Comparison of ENCODE assay signal across 7 mouse cellular contexts in the genomic region with DNA sequence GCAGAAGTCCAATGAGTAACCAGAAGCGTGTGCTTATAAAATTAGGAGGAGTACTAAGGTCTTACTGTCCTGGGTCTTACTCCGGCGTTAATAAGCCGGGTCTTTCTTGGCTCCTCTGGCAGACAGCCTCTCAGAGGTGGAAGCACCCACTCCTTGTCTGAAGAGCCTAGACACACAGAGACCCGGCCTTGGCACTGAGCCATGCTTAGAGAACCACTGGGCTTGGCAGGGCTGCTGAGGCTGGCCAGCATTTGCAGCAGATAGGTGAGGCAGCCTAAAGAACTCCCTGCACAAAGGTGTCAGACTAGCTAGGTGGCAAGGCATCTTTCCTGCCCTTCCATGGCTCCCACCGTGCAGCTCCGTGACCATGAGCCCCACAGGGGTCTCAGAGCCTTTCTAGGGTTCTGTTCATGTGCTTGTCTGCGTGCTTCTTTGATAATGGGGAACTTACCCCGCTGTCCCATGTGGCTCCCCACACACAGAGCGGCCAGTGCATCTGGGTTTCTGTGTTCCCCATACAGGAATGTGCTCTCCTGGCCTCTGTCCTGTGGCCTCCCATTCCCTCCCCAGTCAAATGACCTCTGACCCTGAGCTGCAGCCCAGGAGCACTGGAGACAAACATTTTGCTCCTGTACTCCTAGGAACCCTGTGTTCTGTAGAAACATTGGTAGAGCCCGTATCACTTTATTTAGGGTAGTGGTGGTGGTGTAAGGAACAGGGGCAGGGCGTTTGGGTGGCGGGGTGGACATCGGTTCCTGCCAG. TPM values are rescaled to one million over a fixed set of nuclear protein-coding genes. Genes with fewer than 3 reads are reported as not detected.
DNase-seq lines count a peak whose midpoint lies in the region; ATAC-seq and TF ChIP-seq lines count a peak whose summit lies in the region.

No protein-coding gene starts in this region.

- H3K9me3 ChIP-seq in embryonic facial prominence, embryonic 13.5 days, result no peaks in the 10 kb centered on the region
- no peaks in the 10 kb centered on the region for H3K9me3 ChIP-seq in intestine, postnatal 0 days (ENCODE audit: control insufficient read depth)
- no peaks in the 10 kb centered on the region for H3K9me3 ChIP-seq in lung, embryonic 15.5 days

- ATAC-seq in embryonic facial prominence, embryonic 13.5 days (ENCODE audit: insufficient number of reproducible peaks, insufficient read depth, low FRiP score, low TSS enrichment, low read depth), result no peak
- ATAC-seq in intestine, postnatal 0 days, result no peak
- ATAC-seq in lung, embryonic 15.5 days (ENCODE audit: borderline replicate concordance, extremely low read depth, low FRiP score, low TSS enrichment), result peak; percentile 55

- no peak overlapping the region for H3K9ac ChIP-seq in embryonic facial prominence, embryonic 13.5 days
- H3K9ac ChIP-seq in intestine, postnatal 0 days (ENCODE audit: low read depth, low read length), result no peak overlapping the region
- no peak overlapping the region for H3K9ac ChIP-seq in lung, embryonic 15.5 days

- H3K27ac ChIP-seq in embryonic facial prominence, embryonic 13.5 days, result peak overlapping the region; percentile 74
- H3K27ac ChIP-seq in intestine, postnatal 0 days (ENCODE audit: low read depth, low read length), result peak overlapping the region; percentile 55; the same call in 1 of the 2 replicates
- H3K27ac ChIP-seq in lung, embryonic 15.5 days, result peak overlapping the region; percentile 96

- H3K27me3 ChIP-seq in embryonic facial prominence, embryonic 13.5 days, result no peaks in the 10 kb centered on the region
- H3K27me3 ChIP-seq in intestine, postnatal 0 days (replicated peaks; ENCODE audit: control insufficient read depth, insufficient read depth, low read length), result no peaks in the 10 kb centered on the region
- H3K27me3 ChIP-seq in lung, embryonic 15.5 days, result no peaks in the 10 kb centered on the region

- peaks cover 66% of the 10 kb centered on the region for H3K4me1 ChIP-seq in embryonic facial prominence, embryonic 13.5 days
- H3K4me1 ChIP-seq in intestine, postnatal 0 days (replicated peaks; ENCODE audit: control insufficient read depth, insufficient read depth, low read length), result peaks cover 20% of the 10 kb centered on the region
- H3K4me1 ChIP-seq in lung, embryonic 15.5 days, result peaks cover 88% of the 10 kb centered on the region

- peak; percentile 48 for DNase-seq in Muller cell, postnatal 12 days (ENCODE audit: inconsistent ontology term)
- DNase-seq in thymus, postnatal 0 days (ENCODE audit: low spot score), result no peak
- DNase-seq in layer of hippocampus, adult 9-11 months, result no peak
- DNase-seq in embryo, embryonic 11 days, result no peak

- H3K36me3 ChIP-seq in embryonic facial prominence, embryonic 13.5 days, result no peaks in the 10 kb centered on the region
- H3K36me3 ChIP-seq in intestine, postnatal 0 days (ENCODE audit: control insufficient read depth, insufficient read depth), result peaks cover 13% of the 10 kb centered on the region
- no peaks in the 10 kb centered on the region for H3K36me3 ChIP-seq in lung, embryonic 15.5 days

- no peak overlapping the region for H3K4me2 ChIP-seq in embryonic facial prominence, embryonic 13.5 days
- H3K4me2 ChIP-seq in intestine, postnatal 0 days (replicated peaks; ENCODE audit: low read depth), result no peak overlapping the region; the same call in 1 of the 2 replicates
- no peak overlapping the region for H3K4me2 ChIP-seq in lung, embryonic 15.5 days

- WGBS in embryonic facial prominence, embryonic 13.5 days, result 70% methylated on average over 14 of the region's 14 CpGs
- WGBS in intestine, postnatal 0 days, result 61% methylated on average over 14 of the region's 14 CpGs
- 43% methylated on average over 14 of the region's 14 CpGs for WGBS in lung, embryonic 15.5 days

- no peak for TF ChIP-seq CTCF in intestine, postnatal 0 days (IDR thresholded peaks at IDR 0.05; ENCODE audit: low read depth)

- H3K4me3 ChIP-seq in embryonic facial prominence, embryonic 13.5 days, result no peak overlapping the region
- no peak overlapping the region for H3K4me3 ChIP-seq in intestine, postnatal 0 days (ENCODE audit: low read depth, low read length)
- H3K4me3 ChIP-seq in lung, embryonic 15.5 days, result no peak overlapping the region

RNA-seq across cellular contexts. Expression of gene Tcp11, which starts 54.1 kb away (rescaled TPM):
- polyA plus RNA-seq in embryonic facial prominence, embryonic 13.5 days (2015; fragmentation: Nextera tagmentation; extraction: Ambion mirVana), result 1.9 and 2.1 TPM in 2 replicates
- 1.6 and 1.7 TPM in 2 replicates for polyA plus RNA-seq in intestine, postnatal 0 days (2015; fragmentation: Nextera tagmentation; extraction: Ambion mirVana)
- 3.9 and 4.3 TPM in 2 replicates for polyA plus RNA-seq in lung, embryonic 15.5 days (2015; fragmentation: Nextera tagmentation; extraction: Ambion mirVana)
- polyA plus RNA-seq in thymus, postnatal 0 days (2015; fragmentation: Nextera tagmentation; extraction: Ambion mirVana), result 1.3 and 2.0 TPM in 2 replicates
